Mouse (Mus musculus) fibroblast of lung, adult 2 months (primary cell): Measurements from ENCODE around the gene Ccdc194.

Source experiments
- DNase-seq: peaks from one replicate; pipeline ENCODE4 v3.0.0-alpha.2; 2011; ENCODE audit warnings: low read depth

Gene Ccdc194

DNA sequence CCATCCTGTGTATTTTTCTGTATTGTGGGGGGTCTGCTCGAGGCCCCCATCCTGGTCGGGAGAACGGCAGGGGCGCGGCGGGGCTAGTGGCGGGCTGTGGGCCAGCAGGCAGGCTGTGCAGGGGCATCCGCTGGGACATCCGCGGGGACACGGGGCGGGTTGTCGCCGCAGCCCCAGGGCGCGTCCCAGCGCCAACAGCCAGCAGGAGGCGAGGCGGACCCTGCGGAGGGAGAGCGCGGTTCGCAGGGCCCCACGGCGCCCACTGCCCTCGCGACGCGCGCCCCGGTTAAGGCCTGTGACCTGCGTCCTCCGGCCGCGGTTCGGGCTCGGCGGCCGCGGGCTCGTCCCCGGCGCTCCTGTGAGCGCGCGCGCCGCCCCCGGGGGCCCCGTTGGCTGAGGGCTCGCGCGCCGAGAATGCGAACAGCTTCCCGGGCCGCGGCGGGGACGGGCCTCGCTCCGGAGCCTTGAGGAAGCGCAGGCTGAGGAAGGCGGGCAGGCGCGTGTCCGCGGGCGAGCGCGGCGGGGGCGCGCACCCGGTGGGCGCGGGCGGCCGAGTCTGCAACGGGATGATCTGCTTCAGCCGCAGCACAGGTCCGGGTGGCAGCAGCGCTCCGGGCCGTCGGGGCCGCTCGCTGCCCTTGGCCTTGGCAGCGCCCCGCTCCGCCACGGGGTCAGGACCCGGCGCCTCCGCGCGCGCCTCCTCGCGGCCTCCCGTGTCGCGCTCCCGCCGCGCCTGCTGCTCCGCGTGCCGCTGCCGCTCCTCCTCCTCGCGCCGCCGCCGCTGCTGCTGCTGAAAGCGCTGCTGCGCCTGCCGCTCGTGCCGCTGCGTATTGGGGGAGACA is 49.2 kb downstream of the Ccdc194 start:
- DNase-seq = no peak

DNA sequence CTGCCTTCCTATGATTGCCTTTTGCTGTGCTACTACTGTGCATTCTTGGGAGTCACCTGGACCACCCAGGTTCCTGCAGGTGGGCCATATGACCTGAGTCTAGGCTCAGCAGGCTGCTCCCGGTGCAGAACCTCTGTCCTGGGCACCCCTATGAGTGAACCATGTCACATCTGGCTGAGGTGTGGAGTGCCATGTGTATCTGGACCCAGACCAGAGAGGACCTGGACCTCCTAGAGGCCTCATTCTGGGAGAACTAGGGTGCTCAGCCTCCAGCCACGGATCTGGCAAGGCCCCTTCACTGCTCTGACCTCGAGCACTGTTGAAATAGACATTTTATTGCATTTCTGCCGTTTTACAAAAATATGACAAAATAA is 49.8 kb downstream of the Ccdc194 start:
- no peak for DNase-seq

DNA sequence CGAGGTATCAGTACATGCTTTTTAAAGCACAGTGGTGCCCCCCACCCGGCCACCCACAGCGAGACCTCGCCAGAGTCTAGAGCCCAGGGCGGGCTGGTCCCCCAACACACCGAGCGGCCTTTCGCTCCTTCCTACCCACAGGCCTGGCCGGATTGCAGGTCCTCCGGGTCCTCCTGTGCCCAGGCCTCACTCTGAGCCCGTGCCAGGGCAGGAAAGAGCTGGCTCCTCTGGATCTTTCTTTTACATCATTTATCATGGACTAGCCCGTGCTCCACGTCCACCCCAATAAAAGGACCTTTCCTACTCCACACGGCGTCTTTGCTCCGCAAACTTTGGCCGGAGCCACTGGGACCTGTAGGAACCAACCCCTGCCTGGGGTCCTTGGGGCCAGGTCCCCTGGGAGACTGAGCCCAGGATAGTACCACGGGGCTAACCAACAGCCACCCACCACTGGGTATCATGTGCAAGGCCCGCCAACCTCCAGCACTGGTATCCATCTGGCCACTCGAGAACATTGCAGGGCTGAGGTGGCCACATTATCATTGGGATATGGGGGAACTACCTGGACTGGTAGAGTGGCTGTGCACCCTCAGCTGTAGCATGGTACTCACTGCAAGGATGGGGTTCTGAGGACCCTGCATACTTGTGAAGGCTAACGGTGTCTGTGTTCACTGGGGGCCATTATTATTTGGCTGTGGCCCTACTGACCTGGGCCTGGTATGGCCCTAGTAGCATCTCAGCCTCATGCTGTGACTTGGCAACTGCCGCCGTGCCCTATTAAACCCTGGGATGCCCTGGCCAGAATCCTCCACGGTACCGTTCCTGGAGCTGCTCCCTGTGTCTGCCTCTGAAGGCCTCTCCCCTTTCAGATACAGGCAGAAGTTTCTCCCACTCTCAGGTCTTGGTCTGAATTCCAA is 50.5 kb downstream of the Ccdc194 start:
- no peak for DNase-seq

- DNase-seq = no peak
These were observed 51.2 kb downstream of the Ccdc194 start for GRCm38 (mm10) chr8:71474344-71474743.

- no peak for DNase-seq
These were observed 52.7 kb downstream of the Ccdc194 start for GRCm38 (mm10) chr8:71472601-71473386.

- DNase-seq = no peak
These were observed 53.6 kb downstream of the Ccdc194 start for GRCm38 (mm10) chr8:71471861-71472260.

DNA sequence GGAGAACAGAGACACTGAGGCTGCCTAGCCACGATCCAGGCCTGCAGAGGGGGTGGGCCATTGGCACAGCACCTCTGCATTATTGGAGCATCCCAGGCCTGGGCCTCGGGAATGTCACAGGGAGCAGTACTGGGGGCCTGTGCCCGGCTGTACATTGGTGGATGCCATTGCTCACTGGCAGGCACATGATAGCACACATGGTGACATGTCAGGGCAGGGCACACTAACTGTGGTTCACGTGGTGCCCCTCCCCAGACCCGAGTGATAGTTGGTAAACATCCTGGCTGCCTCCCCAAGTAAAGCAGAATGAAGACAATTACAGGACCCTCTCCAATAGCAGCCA is 54.6 kb downstream of the Ccdc194 start:
- DNase-seq = no peak

GRCm38 (mm10) chr8:71470146-71470912 is 55.2 kb downstream of the Ccdc194 start:
- no peak for DNase-seq
